Mouse (Mus musculus) bone marrow, adult 2 months (tissue): ENCODE measurements around the gene Gpr161.

Experiments used
- CTCF ChIP-seq: fragments of 200-500 bp; IDR thresholded peaks from 2 replicates; pipeline ENCODE4 v1.5.1; 2011; ENCODE audit warnings: low read length, control low read depth; ENCODE audit not compliant: control insufficient read depth, insufficient read depth
- POLR2A ChIP-seq: fragments of 200-500 bp; IDR thresholded peaks from 2 replicates; pipeline ENCODE4 v1.6.1; 2011; ENCODE audit warnings: low read depth, mild to moderate bottlenecking, control low read depth, low read length, borderline replicate concordance; ENCODE audit not compliant: control insufficient read depth

GRCm38 (mm10) chr1:165356347-165356746 lies 60.8 kb downstream of the Gpr161 start:
- TF ChIP-seq CTCF (no peak), POLR2A (no peak)
